8 mouse cellular contexts compared by ENCODE assay signal in genomic region chr3:79809180-79809567, GRCm38 (mm10). TPM values are rescaled to one million over a fixed set of nuclear protein-coding genes. Genes with fewer than 3 reads are reported as not detected.
DNase-seq lines count a peak whose midpoint lies in the region; ATAC-seq lines count a peak whose summit lies in the region.

No protein-coding gene starts in this region.

- H3K4me1 ChIP-seq in forebrain, embryonic 13.5 days: no peaks in the 10 kb centered on the region

- no peak overlapping the region for H3K9ac ChIP-seq in forebrain, embryonic 13.5 days

- WGBS in forebrain, embryonic 13.5 days: 14% methylated on average over 4 of the region's 4 CpGs

- ATAC-seq in forebrain, embryonic 13.5 days: peak; percentile 87

- peak; percentile 58 for DNase-seq in ovary, postnatal 14 days (ENCODE audit: low spot score)
- DNase-seq in ovary, postnatal 10 days (ENCODE audit: low spot score): no peak
- peak; percentile 49 for DNase-seq in brain, embryonic 18.5 days (ENCODE audit: low read depth, low spot score)
- DNase-seq in induced T-regulatory cell, adult 2 months (ENCODE audit: low read depth): peak; percentile 78
- peak; percentile 48 to 66 for DNase-seq in layer of hippocampus, postnatal 36 days
- DNase-seq in lung, postnatal 36 days: peak; percentile 79
- peak; percentile 69 to 80 for DNase-seq in right cerebral cortex, postnatal 10 days (ENCODE audit: low spot score in 2 of 2)

- no peaks in the 10 kb centered on the region for H3K36me3 ChIP-seq in forebrain, embryonic 13.5 days (ENCODE audit: poor library complexity, severe bottlenecking)

- no peak overlapping the region for H3K27ac ChIP-seq in forebrain, embryonic 13.5 days

- H3K27me3 ChIP-seq in forebrain, embryonic 13.5 days: no peaks in the 10 kb centered on the region

- H3K4me2 ChIP-seq in forebrain, embryonic 13.5 days: no peak overlapping the region

- no peaks in the 10 kb centered on the region for H3K9me3 ChIP-seq in forebrain, embryonic 13.5 days (replicated peaks)

- no peak overlapping the region for H3K4me3 ChIP-seq in forebrain, embryonic 13.5 days

RNA-seq across cellular contexts. Expression of gene Tmem144, which starts 43.4 kb away (rescaled TPM):
- polyA plus RNA-seq in forebrain, embryonic 13.5 days (2015; fragmentation: Nextera tagmentation; extraction: Ambion mirVana): 3.3 and 4.0 TPM in 2 replicates
- 10 to 100 TPM; 15.7 to 16.5 TPM for total RNA-seq in layer of hippocampus, postnatal 36 days (2021)
